Mouse (Mus musculus) heart, adult 9 months (tissue): ENCODE data around the gene Usp33.
A peak's percentile ranks its signal among the peaks of the same experiment; 100 is the strongest.

Experiments used
- DNase-seq, 2 experiments: peaks; one replicate each; pipeline ENCODE4 v3.0.0; 2022; ENCODE audit warnings: low spot score in 2 of 2

The Usp33 gene

DNA sequence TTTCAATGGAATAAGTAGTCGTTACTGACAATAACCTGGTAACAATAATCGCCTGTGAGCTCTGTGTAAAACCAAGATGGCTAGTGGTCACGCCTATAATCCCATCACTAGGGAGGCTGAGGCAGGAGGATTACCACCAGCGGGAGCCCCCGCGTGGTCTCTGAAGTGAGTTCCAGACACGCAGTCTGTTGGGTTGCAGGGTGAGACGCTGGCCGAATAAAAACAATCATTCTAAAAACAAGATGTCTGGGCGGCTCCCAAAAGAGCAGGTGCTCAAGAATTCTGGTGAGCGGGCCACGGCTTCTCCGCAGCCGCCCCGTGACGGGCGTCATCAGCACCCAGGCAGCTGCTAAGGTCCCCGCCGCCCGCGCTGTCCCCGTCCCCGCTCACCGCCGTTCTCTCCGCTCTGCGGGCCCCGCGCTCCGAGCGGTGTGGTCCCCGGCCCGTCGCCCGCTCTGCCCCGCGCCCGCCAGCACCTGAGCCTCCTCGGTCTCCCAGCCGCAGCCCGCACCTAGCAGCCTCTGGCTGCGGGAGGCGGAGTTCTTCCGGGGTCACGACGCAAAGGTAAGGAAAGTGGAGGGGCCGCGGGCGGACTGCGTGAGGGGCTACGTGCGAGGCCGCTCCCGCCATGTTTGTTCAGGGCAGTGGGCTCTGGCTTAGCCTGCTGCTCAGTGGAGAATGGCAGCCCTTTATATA lies 6.3 kb upstream of the Usp33 start, which contains the start of gene Miga1:
Gene Miga1, minus strand, starts transcription at position 546 of the 696 bp plus-strand sequence.
- peak; percentile 41 to 52 for DNase-seq

DNA sequence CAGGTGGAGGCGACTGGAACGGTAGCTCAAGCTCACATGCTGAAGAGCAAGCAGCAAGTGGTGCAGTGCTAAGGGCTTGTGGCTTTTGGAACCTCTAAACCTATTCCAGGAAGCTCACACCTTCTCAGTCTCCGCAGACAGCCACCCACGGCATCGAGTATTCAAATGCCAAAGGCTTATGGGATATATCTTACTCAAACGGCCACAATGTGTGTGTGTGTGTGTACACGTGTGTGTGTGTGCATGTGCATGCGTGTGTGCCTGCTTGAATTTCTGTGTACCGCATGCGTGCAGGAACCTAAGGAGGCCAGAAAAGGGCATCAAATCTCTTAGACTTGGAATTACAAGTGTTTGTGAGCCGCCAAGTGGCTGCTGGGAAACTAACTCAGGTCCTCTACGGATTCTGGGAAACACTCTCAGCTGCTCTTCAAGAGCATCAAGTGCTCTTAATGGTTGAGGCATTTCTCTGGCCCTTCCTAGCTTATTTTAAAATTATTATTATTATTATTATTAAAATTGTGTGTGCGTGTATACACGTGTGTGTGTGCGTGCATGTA lies 3.2 kb upstream of the Usp33 start:
- DNase-seq, result no peak

DNA sequence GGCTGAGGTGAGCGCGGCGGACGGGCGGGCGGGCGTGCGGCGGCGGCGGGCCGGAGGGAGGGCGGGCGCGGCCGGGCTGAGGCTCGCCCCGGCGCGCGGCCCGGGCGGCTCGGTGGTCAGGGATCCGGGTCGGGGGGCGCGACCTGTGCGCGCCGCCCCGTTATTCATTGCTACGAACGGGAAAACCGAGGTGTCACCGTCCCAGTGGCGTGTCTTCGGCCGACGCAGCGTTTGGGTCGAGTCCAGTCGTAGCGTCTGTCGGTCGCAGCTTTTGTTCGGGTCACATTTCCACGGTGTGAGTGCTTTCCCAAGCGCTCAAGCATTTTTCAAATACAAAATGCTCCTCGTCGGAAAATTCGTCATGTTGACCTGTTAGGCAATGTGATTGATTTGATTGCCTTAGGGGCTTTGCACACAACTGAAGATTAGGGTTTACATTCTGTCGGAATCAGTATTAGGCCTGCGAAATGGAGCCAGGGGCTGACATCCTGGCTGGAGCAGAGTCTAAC lies 409 bp downstream of the Usp33 start:
- DNase-seq, result peak in 1 of 2 experiments; percentile 37

DNA sequence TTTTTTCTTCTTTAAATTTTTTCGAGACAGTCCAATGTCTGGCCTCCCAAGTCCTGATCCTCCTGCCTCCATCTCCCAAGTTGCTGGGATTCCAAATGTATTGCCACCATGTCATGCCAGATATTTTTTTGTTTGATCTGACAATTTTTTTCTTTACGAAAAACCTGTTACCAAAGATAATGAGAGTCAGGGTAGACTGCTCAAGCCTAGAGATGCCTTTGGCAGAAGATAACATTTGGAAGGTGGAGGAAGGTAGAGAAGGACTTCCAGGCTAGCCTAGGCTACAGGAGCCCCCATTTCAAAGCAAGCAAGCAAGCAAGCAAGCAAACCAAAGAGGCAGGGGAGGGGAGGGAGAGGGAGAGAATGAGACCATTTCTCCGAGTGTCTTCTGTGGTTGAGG lies 949 bp downstream of the Usp33 start:
- DNase-seq, result no peak

DNA sequence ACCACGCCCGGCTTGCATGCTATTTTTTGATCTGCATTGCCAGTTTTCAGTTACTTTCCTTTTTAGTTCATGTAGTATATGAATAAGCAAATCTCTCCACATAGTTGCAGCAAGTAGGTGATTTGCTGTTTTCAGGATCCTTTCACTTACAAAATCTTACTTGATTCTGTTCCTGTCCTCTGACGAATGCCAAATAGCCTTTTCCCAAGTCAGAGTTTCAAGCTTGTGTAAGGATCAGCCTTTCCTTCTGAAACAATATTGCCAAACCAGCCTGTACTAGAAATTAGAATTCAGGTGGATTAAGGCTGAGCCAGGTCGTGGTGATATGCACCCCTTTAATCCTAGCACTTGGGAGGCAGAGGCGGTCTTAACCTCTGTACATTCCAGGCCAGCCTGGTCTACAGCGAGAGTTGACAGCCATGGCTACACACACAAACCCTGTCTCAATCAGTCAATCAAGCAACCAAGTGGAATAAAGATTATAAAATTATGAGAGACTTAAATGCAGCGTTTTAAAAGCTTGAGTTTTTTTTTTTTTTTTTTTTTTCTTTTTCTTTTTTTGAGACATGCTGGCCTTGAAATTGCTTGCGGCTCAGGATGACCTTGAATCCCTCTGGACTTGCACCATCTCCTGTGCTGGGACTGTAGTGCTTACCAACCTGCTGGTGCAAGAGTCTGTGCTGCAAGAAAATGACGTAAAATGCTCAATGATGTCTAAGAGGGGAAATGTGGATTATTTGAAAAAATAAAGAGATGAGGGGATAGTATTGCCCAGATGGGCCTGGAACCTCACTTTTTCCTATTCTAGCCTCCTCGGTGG lies 1.9 kb downstream of the Usp33 start:
- DNase-seq, result no peak

DNA sequence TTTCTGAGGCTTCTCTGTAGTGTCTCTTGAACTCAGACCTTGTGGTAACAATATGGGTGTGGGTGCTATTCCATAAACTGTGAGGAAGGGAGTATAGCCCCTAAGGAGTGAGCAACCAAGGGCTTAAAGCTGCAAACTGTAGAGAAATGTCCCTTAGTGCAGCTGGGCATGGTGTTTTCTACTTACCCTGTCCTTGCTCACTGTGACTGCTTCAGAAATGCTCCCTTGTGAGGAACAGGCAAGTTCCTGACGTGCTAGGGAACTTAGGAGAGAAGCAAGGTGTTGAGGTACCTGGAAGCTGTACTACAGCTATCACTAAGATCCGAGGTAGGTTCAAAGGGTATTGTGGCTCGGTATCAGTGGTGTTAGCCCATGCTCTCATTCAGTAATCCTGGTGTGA lies 4.2 kb downstream of the Usp33 start:
- no peak for DNase-seq

GRCm38 (mm10) chr3:152350966-152351365 lies 4.7 kb downstream of the Usp33 start:
- no peak for DNase-seq

- DNase-seq, result no peak
These were observed 6.0 kb downstream of the Usp33 start for GRCm38 (mm10) chr3:152352289-152352688.

GRCm38 (mm10) chr3:152353434-152354177 lies 7.3 kb downstream of the Usp33 start:
- DNase-seq, result no peak

DNA sequence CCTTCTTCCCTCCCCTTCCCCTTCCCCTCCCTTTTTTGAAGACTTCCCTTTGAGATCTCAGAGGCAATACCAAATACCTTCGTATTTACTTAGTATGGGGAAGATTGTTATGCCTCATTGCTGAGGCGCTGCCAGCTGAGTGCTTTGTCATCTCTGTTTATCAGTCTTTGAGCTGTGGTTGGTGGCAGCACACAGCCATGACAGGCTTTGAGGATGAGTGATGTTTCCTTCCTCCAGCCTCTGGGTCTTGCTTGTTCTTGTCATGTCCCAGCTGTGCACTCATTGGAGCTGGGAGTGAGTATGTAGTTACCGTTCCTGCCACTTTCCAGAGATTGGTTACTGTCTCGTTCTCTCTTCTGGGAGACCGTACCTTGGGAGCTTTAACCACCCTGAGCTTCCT lies 9.1 kb downstream of the Usp33 start:
- peak in 1 of 2 experiments; percentile 5 for DNase-seq

- DNase-seq, result no peak
These were observed 10.5 kb downstream of the Usp33 start for GRCm38 (mm10) chr3:152356751-152357150.

DNA sequence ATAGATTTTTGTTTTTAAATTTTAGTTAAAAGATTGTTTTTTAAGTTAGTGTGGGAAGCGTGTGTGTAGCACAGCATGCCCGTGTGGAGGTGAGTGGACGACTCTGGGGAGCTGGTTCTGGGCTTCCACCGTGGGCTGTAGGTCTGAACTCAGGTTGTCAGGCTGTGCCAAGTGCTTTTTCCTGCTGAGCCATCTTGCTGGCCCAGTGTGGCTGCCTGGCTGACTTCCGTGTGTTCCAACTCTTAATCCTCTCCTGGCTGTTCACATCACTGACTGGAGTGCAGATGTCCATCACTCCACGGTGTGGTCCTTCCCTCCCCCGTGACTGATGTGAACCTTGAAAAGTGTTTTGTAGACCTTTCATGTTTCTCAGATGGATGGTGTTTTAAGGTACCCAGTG lies 12.9 kb downstream of the Usp33 start:
- DNase-seq, result no peak

DNA sequence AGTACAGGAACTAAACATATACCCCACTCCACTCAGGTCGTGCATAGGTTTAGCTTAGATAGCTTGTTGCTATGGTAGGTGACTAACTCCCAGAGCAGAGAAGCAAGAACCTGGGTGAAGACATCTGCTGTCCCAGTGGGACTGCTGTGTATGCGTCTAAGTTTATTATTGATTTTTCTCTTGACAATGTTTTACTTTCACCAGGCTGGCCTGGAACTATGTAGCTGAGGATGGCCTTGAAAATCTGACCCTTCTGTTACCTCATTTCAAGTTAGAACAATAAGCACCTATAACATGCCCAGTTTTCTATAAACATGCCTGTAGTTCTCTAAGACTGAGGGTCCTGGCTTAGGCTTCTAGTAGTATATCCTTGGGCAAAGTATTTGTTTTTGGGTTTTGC lies 17.9 kb downstream of the Usp33 start:
- DNase-seq, result no peak

- DNase-seq, result no peak
These were observed 29.8 kb downstream of the Usp33 start for GRCm38 (mm10) chr3:152376063-152376462.

- DNase-seq, result no peak
These were observed 37.8 kb downstream of the Usp33 start for GRCm38 (mm10) chr3:152384106-152384505.

GRCm38 (mm10) chr3:152395350-152396277 lies 49.3 kb downstream of the Usp33 start, which contains the start of gene Zzz3:
TSS of gene Zzz3 (plus strand) at chr3:152395473.
- peak; percentile 90 to 92 for DNase-seq

GRCm38 (mm10) chr3:152396278-152396987 lies 50.2 kb downstream of the Usp33 start:
- DNase-seq, result peak; percentile 95 to 97

- peak; percentile 15 to 16 for DNase-seq
These were observed 50.7 kb downstream of the Usp33 start for GRCm38 (mm10) chr3:152396988-152397314.

DNA sequence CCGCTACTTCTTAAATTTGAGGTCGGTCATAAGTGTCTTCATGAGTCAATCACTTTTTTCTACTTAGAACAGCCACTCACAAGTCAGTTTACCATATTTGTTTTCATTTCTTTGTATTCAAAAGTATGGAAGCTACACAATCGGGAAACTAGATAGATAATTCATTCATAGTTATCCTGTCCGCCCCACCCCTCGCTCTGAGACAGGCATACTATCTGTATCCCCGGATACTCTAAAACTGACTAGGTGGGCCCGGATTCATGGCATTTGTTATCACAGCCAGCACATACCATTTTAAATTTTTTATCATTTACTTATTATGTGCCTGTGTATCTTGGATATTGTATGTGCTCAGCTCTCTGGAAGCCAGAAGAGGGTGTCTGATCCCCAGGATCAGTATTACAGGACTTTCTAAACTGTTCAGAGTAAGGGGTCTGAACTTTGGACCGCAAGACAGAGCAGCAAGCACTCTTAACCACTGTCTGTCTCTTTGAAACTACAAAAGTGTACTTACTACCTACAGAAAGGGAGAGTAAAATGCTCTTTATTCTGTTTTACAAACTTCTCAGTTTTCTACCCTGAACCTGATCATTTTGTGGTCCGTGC lies 51.2 kb downstream of the Usp33 start:
- no peak for DNase-seq

GRCm38 (mm10) chr3:152400441-152400840 lies 54.2 kb downstream of the Usp33 start:
- no peak for DNase-seq
